Mouse (Mus musculus) embryonic facial prominence, embryonic 13.5 days (tissue): ENCODE measurements at regions not wholly inside any gene's neighbourhood (a gene's known extent, or its start where the extent isn't known, plus 50 kb on each side); places are given as distances from the start of the nearest gene placed in this dataset.
A peak's percentile ranks its signal among the peaks of the same experiment; 100 is the strongest.

Experiments
- ATAC-seq: fragments of 200-750 bp; cut with Nextera tagmentation; 2 replicates; pipeline ENCODE4 v1.8.0; 2017; ENCODE audit warnings: low read depth; ENCODE audit not compliant: insufficient number of reproducible peaks, insufficient read depth, low FRiP score, low TSS enrichment
- H3K27ac ChIP-seq: fragments of 300-500 bp; sonication (generic); 2 replicates; pipeline ENCODE4 v1.5.1; 2015; ENCODE audit warnings: moderate library complexity, mild to moderate bottlenecking, inconsistent platforms
- H3K27me3 ChIP-seq: fragments of 300-500 bp; sonication (generic); 2 replicates; pipeline ENCODE4 v1.6.1; 2015; ENCODE audit warnings: mild to moderate bottlenecking, inconsistent platforms
- H3K36me3 ChIP-seq: fragments of 300-500 bp; sonication (generic); 2 replicates; pipeline ENCODE4 v1.6.1; 2015; ENCODE audit warnings: mild to moderate bottlenecking, inconsistent platforms
- H3K4me1 ChIP-seq: fragments of 300-500 bp; sonication (generic); 2 replicates; pipeline ENCODE4 v1.6.1; 2015; ENCODE audit warnings: inconsistent platforms
- H3K4me2 ChIP-seq: fragments of 300-500 bp; sonication (generic); 2 replicates; pipeline ENCODE4 v1.6.1; 2015; ENCODE audit warnings: moderate library complexity, mild to moderate bottlenecking, inconsistent platforms
- H3K4me3 ChIP-seq: fragments of 300-500 bp; sonication (generic); 2 replicates; pipeline ENCODE4 v1.5.1; 2015; ENCODE audit warnings: mild to moderate bottlenecking, inconsistent platforms
- H3K9ac ChIP-seq: fragments of 300-500 bp; sonication (generic); 2 replicates; pipeline ENCODE4 v1.6.1; 2015; ENCODE audit warnings: mild to moderate bottlenecking, inconsistent platforms
- H3K9me3 ChIP-seq: fragments of 300-500 bp; sonication (generic); 2 replicates; pipeline ENCODE4 v1.6.1; 2016; ENCODE audit warnings: inconsistent platforms
- WGBS: fragments of 180-500 bp; shearing (Covaris S2); methylation state at CpG from one replicate; pipeline ENCODE4 v1.1.7; 2015; ENCODE audit warnings: mixed read lengths; 5-methylcytosine and 5-hydroxymethylcytosine counted together

DNA sequence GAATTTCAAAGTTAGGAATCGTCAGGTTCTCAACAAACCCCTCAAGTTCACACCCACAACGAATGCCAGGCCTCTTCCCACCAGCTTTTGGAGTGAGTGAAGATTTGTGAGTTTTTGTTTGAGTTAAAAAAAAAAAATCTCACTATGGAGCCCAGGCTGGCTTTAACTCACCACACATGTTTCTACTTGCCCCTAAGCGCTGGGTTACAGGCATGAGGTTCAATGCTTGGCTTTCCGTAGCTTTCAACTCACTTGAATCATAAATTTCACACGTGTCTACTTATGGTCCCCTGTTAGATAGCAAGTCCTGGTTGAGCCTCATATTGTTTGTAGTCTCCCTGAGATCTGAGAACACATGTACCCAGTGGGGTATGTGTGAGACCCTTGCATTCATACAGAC is 122.8 kb upstream of the Efna5 start:
- Histone ChIP-seq H3K27ac (no peak overlapping the region), H3K36me3 (no peaks in the 10 kb centered on the region), H3K9me3 (no peaks in the 10 kb centered on the region), H3K4me3 (no peak overlapping the region), H3K9ac (no peak overlapping the region), H3K4me1 (peaks cover 19% of the 10 kb centered on the region), H3K4me2 (no peak overlapping the region), H3K27me3 (no peaks in the 10 kb centered on the region)
- 36% methylated on average over 5 of the region's 5 CpGs for WGBS
- no peak for ATAC-seq

DNA sequence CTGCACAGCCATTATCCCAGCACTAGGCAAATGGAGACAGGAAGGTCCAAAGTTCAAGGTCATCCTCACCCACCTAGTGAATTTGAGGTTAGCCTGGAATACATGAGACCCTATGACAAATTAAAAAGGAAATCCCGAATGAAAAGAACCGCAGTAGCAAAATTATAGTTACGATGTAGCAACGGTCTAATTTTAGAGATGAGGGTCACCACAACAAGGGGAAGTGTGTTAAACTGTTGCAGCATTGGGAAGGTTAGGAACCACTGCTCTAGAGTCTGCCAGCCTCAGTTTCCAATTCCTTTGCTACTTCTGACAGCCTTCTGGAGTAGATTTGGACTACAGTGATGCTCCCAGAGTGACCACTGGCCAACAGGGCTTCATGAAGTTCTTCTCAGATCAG is 121.6 kb upstream of the Efna5 start:
- ATAC-seq: no peak
- H3K36me3 ChIP-seq: no peaks in the 10 kb centered on the region
- peaks cover 13% of the 10 kb centered on the region for H3K4me1 ChIP-seq
- H3K4me3 ChIP-seq: no peak overlapping the region
- no peaks in the 10 kb centered on the region for H3K27me3 ChIP-seq
- WGBS: 85% methylated on average over 4 of the region's 4 CpGs
- H3K9me3 ChIP-seq: no peaks in the 10 kb centered on the region
- H3K4me2 ChIP-seq: no peak overlapping the region
- no peak overlapping the region for H3K27ac ChIP-seq
- no peak overlapping the region for H3K9ac ChIP-seq

DNA sequence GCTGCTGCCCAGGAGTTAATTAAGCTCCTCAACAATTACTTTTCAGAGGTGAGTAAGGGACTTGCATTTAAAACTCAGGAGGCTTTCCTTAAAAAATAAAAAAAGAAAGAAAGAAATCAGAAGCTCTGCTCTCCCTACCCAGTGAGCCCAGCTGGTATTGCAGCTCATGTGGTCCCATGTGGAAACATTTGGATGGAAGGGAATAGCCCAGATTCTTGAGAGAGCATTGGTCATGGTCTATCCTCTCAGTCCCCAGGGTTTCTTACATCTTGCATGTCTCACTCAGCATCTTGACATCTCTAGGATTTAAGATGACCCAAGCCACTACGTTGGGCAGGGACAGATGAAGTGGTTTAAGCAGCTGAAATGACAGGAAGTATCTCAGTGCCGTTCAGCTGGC is 120.8 kb upstream of the Efna5 start:
- H3K27me3 ChIP-seq: no peaks in the 10 kb centered on the region
- no peak overlapping the region for H3K9ac ChIP-seq
- 48% methylated on average over 2 of the region's 2 CpGs for WGBS
- peaks cover 18% of the 10 kb centered on the region for H3K4me1 ChIP-seq
- no peak overlapping the region for H3K4me2 ChIP-seq
- no peak overlapping the region for H3K4me3 ChIP-seq
- no peak for ATAC-seq
- no peaks in the 10 kb centered on the region for H3K36me3 ChIP-seq
- no peak overlapping the region for H3K27ac ChIP-seq
- no peaks in the 10 kb centered on the region for H3K9me3 ChIP-seq

DNA sequence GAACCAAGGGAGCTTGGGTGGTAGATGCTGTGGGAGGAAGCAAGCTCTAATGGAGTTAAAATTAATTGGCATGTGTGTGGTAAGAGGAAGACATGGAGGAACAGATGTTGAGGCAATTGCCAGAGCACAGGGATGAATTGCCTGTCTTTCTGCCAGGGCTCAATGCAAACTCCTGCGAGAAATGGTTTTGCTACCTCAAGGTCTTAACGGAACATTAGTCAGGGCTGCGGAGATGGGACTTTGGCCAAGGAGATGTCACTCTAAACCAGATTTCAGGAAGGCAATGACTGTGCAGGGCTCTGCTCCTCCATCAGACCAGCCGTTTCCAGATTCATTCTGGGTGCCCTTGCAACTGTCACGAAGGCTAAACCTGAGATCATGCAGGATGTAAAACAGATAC is 116.6 kb upstream of the Efna5 start:
- no peak overlapping the region for H3K4me3 ChIP-seq
- 69% methylated on average over 5 of the region's 5 CpGs for WGBS

DNA sequence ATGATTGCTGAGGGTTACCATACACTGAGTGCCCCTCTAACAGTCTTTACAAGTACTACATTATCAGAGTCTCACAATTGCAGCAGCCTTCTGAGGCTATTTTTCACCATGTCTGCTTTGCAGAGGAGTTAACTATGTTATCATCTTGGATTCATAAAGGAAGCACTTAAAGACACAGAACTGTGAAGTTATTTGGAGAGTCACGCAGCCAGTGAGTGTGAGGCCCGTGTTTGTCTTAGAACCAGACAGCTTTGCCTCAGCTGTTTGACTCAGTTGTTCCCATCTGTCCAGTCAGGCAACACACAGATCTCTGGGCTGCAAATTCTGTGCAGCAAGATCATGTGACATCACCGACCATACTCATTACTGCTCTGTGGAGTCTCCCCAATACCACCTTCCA is 114.2 kb upstream of the Efna5 start:
- Histone ChIP-seq H3K9me3 (no peaks in the 10 kb centered on the region), H3K27ac (no peak overlapping the region), H3K36me3 (no peaks in the 10 kb centered on the region), H3K4me1 (peaks cover 7% of the 10 kb centered on the region; the same call in 1 of the 2 replicates), H3K9ac (no peak overlapping the region), H3K4me3 (no peak overlapping the region), H3K4me2 (no peak overlapping the region), H3K27me3 (no peaks in the 10 kb centered on the region)
- ATAC-seq: no peak
- WGBS: 76% methylated on average over 3 of the region's 3 CpGs

More for the DNA sequence above, 116.6 kb upstream of the Efna5 start:
- no peak overlapping the region for H3K27ac ChIP-seq
- no peaks in the 10 kb centered on the region for H3K27me3 ChIP-seq
- H3K9ac ChIP-seq: no peak overlapping the region
- no peak overlapping the region for H3K4me2 ChIP-seq
- no peak for ATAC-seq
- no peaks in the 10 kb centered on the region for H3K36me3 ChIP-seq
- peaks cover 7% of the 10 kb centered on the region; the same call in 1 of the 2 replicates for H3K4me1 ChIP-seq
- H3K9me3 ChIP-seq: no peaks in the 10 kb centered on the region

DNA sequence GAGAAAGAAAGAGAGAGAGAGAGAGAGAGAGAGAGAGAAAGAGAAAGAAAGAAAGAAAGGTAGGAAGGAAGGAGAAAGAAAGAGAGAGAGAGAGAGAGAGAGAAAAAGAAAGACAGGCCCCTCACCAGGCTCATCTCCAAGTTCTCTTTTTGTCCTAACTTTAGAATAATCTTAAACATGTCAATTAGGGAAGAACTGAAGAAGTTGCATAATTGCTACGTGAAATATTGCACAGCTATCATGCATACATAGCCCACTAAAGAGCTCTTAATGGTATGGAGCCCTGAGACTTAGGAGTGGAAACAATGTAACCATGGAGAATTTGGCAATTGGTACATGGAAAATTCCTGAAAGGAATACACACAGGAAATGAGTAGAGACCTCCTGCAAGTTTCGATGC is 111.9 kb upstream of the Efna5 start:
- H3K9me3 ChIP-seq: no peaks in the 10 kb centered on the region
- peaks cover 11% of the 10 kb centered on the region for H3K4me1 ChIP-seq
- no peak overlapping the region for H3K4me3 ChIP-seq
- no peak overlapping the region for H3K4me2 ChIP-seq
- H3K9ac ChIP-seq: no peak overlapping the region
- ATAC-seq: no peak
- H3K36me3 ChIP-seq: no peaks in the 10 kb centered on the region
- 76% methylated on average over 2 of the region's 2 CpGs for WGBS
- H3K27me3 ChIP-seq: no peaks in the 10 kb centered on the region
- H3K27ac ChIP-seq: no peak overlapping the region

DNA sequence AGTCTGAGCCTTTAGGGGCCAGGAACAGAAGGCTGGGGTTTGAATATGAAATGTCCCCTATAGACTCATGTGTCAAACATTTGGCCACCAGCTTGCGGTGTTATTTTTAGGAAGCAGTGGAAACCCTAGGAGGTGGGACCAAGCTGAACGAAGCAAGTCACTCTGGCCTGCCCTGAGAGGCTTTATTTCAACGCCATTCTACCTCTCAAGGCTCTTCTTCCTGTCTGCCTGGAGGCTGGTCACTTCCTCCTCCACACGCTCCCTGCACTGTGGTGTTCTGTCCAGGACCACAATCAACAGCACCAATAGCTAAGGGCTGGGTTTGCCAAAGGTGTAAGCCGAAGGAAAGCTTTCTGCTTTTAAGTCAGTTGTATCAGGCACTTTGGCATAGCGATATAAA is 105.2 kb upstream of the Efna5 start:
- no peak overlapping the region for H3K4me3 ChIP-seq
- no peak for ATAC-seq
- peaks cover 11% of the 10 kb centered on the region; the same call in 1 of the 2 replicates for H3K4me1 ChIP-seq
- no peaks in the 10 kb centered on the region for H3K27me3 ChIP-seq
- no peaks in the 10 kb centered on the region for H3K36me3 ChIP-seq
- no peak overlapping the region for H3K4me2 ChIP-seq
- H3K9me3 ChIP-seq: no peaks in the 10 kb centered on the region
- H3K27ac ChIP-seq: no peak overlapping the region
- no peak overlapping the region for H3K9ac ChIP-seq
- whole genome bisulfite sequencing: 53% methylated on average over 6 of the region's 6 CpGs

DNA sequence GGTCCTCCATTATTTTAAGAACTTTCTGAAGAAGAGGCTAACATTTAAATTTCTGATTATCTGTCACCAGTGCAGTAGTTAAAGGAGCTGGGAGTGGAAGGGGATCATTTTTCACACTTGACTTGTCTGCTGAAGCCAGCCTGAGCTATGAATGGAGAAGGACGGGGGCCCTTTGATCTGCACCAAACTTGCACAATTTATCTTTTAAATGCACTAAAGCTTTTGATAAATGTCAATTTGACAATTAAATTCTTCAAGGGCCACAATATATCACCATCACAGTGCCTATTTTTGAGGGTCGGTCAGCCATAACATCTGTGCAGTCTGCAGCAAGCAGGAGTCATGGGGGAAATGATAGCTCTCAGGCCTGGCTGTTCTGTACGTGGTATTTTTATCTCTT is 99.2 kb upstream of the Efna5 start:
- Histone ChIP-seq H3K4me2 (no peak overlapping the region), H3K4me3 (no peak overlapping the region), H3K9ac (no peak overlapping the region), H3K4me1 (peaks cover 7% of the 10 kb centered on the region), H3K36me3 (no peaks in the 10 kb centered on the region), H3K9me3 (no peaks in the 10 kb centered on the region), H3K27ac (no peak overlapping the region), H3K27me3 (no peaks in the 10 kb centered on the region)
- WGBS: 60% methylated on average over 3 of the region's 3 CpGs
- ATAC-seq: no peak

DNA sequence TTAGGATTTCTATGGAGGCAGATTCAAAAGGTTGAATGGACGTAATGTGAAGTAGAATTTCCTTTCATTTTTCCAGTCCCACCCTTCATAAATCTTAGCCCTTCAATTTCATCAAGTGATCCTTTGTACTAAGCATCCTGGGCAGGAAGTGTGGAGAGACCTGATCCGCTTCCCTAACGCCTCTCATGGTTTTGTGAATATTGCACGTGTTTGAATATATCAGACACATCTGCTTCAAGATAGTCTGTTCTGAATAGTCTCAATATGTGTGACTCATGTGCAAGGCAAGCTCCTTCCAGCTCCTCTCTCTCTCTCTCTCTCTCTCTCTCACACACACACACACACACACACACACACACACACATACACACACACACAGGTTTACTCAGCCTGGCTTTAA is 96.4 kb upstream of the Efna5 start:
- Histone ChIP-seq H3K27me3 (no peaks in the 10 kb centered on the region), H3K9ac (no peak overlapping the region), H3K4me2 (no peak overlapping the region), H3K9me3 (no peaks in the 10 kb centered on the region; the same call in 1 of the 2 replicates), H3K27ac (no peak overlapping the region), H3K36me3 (no peaks in the 10 kb centered on the region), H3K4me3 (no peak overlapping the region), H3K4me1 (peaks cover 9% of the 10 kb centered on the region)
- WGBS: 47% methylated on average over 4 of the region's 4 CpGs
- no peak for ATAC-seq

DNA sequence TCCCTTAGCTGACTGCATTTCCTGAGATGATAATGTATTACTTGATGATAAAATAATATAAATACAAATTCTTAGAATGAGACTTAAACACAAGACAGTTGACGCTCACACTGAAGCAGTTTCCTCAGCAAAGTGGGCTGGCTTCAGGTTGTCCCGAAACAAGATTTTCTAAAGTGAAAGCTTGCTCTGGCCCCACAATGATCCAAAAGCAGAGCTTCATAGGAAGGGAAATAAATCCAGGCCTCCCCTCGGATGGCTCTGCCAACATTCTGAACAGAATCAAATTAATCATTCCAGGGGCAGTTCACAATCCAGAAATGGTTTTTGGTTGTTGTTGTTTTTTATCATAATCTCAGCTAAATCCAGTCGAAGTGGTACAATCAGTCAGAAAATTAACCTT is 96.0 kb upstream of the Efna5 start:
- peaks cover under 1% of the 10 kb centered on the region; the same call in 1 of the 2 replicates for H3K9me3 ChIP-seq
- no peak overlapping the region for H3K4me3 ChIP-seq
- H3K27ac ChIP-seq: 0 out of 2 replicates have a peak overlapping the region, but pooled peaks have one; percentile 17
- H3K27me3 ChIP-seq: no peaks in the 10 kb centered on the region
- ATAC-seq: no peak
- no peaks in the 10 kb centered on the region for H3K36me3 ChIP-seq
- H3K4me1 ChIP-seq: peaks cover 9% of the 10 kb centered on the region
- 67% methylated on average over 4 of the region's 4 CpGs for WGBS
- H3K9ac ChIP-seq: no peak overlapping the region
- H3K4me2 ChIP-seq: no peak overlapping the region

DNA sequence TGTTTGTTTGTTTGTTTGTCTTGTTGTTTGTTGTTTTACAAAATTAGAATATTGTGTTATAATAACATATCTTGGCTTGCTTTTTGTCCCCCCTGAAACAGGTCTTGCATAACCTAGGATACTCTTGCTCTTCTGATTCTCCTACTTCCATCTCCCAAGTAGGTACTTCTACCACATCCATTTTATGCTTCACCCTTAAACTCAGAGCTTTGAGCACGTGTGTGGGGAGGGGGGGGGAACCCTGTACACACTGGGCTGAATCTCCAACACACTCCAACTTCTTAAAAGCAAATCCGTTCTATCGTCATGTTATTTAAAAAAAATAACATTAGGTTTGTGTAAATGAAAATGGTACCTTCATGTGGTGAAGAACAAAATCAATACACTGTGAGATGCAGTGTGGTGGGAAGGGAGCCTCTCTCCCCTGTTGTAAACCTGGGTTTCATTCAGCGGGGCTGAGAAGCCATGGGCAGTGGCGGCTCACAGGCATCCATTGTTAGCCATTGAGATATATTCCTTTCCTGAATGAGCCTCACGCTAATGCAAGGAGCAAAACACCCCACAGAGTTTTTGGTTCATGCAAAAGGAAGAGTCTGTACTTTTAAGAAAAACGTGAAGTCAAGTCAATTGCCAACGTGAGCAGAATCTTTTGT is 93.6 kb upstream of the Efna5 start:
- H3K4me3 ChIP-seq: no peak overlapping the region
- H3K4me2 ChIP-seq: no peak overlapping the region
- 61% methylated on average over 8 of the region's 8 CpGs for WGBS
- no peaks in the 10 kb centered on the region for H3K27me3 ChIP-seq
- no peak overlapping the region for H3K27ac ChIP-seq
- ATAC-seq: no peak
- peaks cover 4% of the 10 kb centered on the region; the same call in 1 of the 2 replicates for H3K9me3 ChIP-seq
- H3K36me3 ChIP-seq: no peaks in the 10 kb centered on the region
- H3K9ac ChIP-seq: no peak overlapping the region
- peaks cover 9% of the 10 kb centered on the region for H3K4me1 ChIP-seq

DNA sequence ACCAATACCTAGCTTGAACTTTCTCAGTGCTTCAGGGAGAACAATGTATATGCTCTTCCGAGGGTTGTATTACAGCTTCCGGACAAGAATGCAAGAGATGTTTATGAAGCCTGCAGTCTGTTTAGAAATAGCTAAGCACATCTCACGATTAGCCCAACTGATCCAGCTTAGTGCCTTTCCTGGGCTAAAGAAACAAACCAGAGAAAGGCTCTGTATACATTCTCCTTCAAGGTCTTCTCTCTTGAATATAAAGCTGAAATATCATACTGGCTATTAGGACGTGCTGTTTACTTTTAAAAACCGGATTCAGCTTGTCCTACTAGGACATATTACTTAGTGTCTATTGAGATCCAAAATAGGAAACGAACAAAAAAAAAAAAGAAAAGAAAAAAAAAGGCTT is 87.9 kb upstream of the Efna5 start:
- 55% methylated on average over 6 of the region's 6 CpGs for WGBS
- Histone ChIP-seq H3K36me3 (no peaks in the 10 kb centered on the region), H3K4me3 (no peak overlapping the region), H3K9ac (no peak overlapping the region), H3K4me2 (no peak overlapping the region), H3K9me3 (peaks cover 4% of the 10 kb centered on the region; the same call in 1 of the 2 replicates), H3K27ac (no peak overlapping the region), H3K4me1 (peaks cover 4% of the 10 kb centered on the region), H3K27me3 (no peaks in the 10 kb centered on the region)
- ATAC-seq: no peak
